Mouse (Mus musculus) adrenal gland, adult 2 months (tissue): ENCODE results near the gene Gm28048. TPM values are rescaled to one million over a fixed set of nuclear protein-coding genes. Genes with fewer than 3 reads are reported as not detected.

Source experiments
- DNase-seq: peaks from one replicate; pipeline ENCODE4 v3.0.0; 2021
- polyA plus RNA-seq: library from polyadenylated mRNA; depleted of rRNA; stranded (reverse); fragments of >200 nt; gene quantifications from 2 replicates; pipeline ENCODE4 v1.2.3, GENCODE M21; 2012; rRNA removed
- total RNA-seq, 2 experiments: library from RNA; stranded (reverse); gene quantifications; 2 replicates each; pipeline ENCODE4 v1.2.3; 2021

Gm28048 gene
- total and polyA plus RNA-seq, 3 experiments, result 39.3 to 39.4 TPM; not detected in 1

GRCm38 (mm10) chr11:22793881-22794203, 188.0 kb downstream of the Gm28048 start:
- DNase-seq, result no peak

GRCm38 (mm10) chr11:22793176-22793880, 188.6 kb downstream of the Gm28048 start:
- DNase-seq, result no peak

- peak; percentile 16 for DNase-seq
These were observed 189.7 kb downstream of the Gm28048 start for GRCm38 (mm10) chr11:22792149-22792548.

GRCm38 (mm10) chr11:22791726-22792125, 190.2 kb downstream of the Gm28048 start:
- no peak for DNase-seq

GRCm38 (mm10) chr11:22787833-22788232, 194.1 kb downstream of the Gm28048 start:
- DNase-seq, result no peak

Other genes with a start within 250 kb of the Gm28048 start
- 10 to 100 TPM; 47.6 to 64.7 TPM for gene B3gnt2, start 121.1 kb downstream of the Gm28048 start, total RNA-seq
- 37.7 and 54.5 TPM in 2 replicates for gene B3gnt2, start 121.1 kb downstream of the Gm28048 start, polyA plus RNA-seq
- 10 to 100 TPM; 34.5 to 38.0 TPM for gene Zrsr1, start 10.1 kb downstream of the Gm28048 start, total RNA-seq
- gene Zrsr1, start 10.1 kb downstream of the Gm28048 start, polyA plus RNA-seq, result 8.9 and 9.6 TPM in 2 replicates
- 100 to 1,000 TPM in 1 of 2 experiments, 10 to 100 TPM in 1; 86.6 to 112 TPM for gene Commd1, start 292 bp upstream of the Gm28048 start, total RNA-seq
- 3.9 and 4.2 TPM in 2 replicates for gene Commd1, start 292 bp upstream of the Gm28048 start, polyA plus RNA-seq
- 100 to 1,000 TPM; 155 to 210 TPM for gene Cct4, start 8.4 kb upstream of the Gm28048 start, total RNA-seq
- gene Cct4, start 8.4 kb upstream of the Gm28048 start, polyA plus RNA-seq, result 353 and 361 TPM in 2 replicates
- gene Fam161a, start 25.4 kb upstream of the Gm28048 start, total RNA-seq, result 10 to 100 TPM; 18.3 to 30.5 TPM
- 0.54 and 0.91 TPM in 2 replicates for gene Fam161a, start 25.4 kb upstream of the Gm28048 start, polyA plus RNA-seq